Mouse (Mus musculus) intestine, embryonic 16.5 days (tissue): ENCODE results near the gene Gng4. TPM values are rescaled to one million over a fixed set of nuclear protein-coding genes. Genes with fewer than 3 reads are reported as not detected.
A peak's percentile ranks its signal among the peaks of the same experiment; 100 is the strongest.
"Not testable (repeated sequence)": the region's sequence is repeated elsewhere in the genome, so short reads cannot be mapped to it uniquely, and the experiment has no call there.

Source experiments
- ATAC-seq: fragments of 200-750 bp; cut with Nextera tagmentation; 2 replicates; pipeline ENCODE4 v1.8.0; 2017; ENCODE audit warnings: moderate TSS enrichment, moderate library complexity
- H3K27ac ChIP-seq: fragments of 300-500 bp; sonication (generic); 2 replicates; pipeline ENCODE4 v1.5.1; 2014; ENCODE audit warnings: mild to moderate bottlenecking, low read length
- H3K27me3 ChIP-seq: fragments of 300-500 bp; sonication (generic); replicated peaks from 2 replicates; pipeline ENCODE4 v1.6.1; 2014; ENCODE audit warnings: low read length, control low read depth, mixed read lengths; ENCODE audit not compliant: control insufficient read depth, insufficient read depth
- H3K36me3 ChIP-seq: fragments of 300-500 bp; sonication (generic); 2 replicates; pipeline ENCODE4 v1.6.1; 2014; ENCODE audit warnings: low read length, control low read depth; ENCODE audit not compliant: control insufficient read depth, insufficient read depth
- H3K4me1 ChIP-seq: fragments of 300-500 bp; sonication (generic); 2 replicates; pipeline ENCODE4 v1.6.1; 2014; ENCODE audit warnings: low read length, control low read depth, mixed read lengths; ENCODE audit not compliant: control insufficient read depth, insufficient read depth
- H3K4me2 ChIP-seq: fragments of 300-500 bp; sonication (generic); 2 replicates; pipeline ENCODE4 v1.6.1; 2014; ENCODE audit warnings: low read depth, low read length, control low read depth
- H3K4me3 ChIP-seq: fragments of 300-500 bp; sonication (generic); 2 replicates; pipeline ENCODE4 v1.5.1; 2014; ENCODE audit warnings: mild to moderate bottlenecking, low read length
- H3K9ac ChIP-seq: fragments of 300-500 bp; sonication (generic); 2 replicates; pipeline ENCODE4 v1.6.1; 2014; ENCODE audit warnings: low read depth, low read length
- H3K9me3 ChIP-seq: fragments of 300-500 bp; sonication (generic); 2 replicates; pipeline ENCODE4 v1.6.1; 2016; ENCODE audit warnings: low read length, control low read depth; ENCODE audit not compliant: control insufficient read depth
- WGBS: fragments of 180-500 bp; shearing (Covaris S2); extraction: QIAGEN DNeasy Blood & Tissue Kit; methylation state at CpG from one replicate; pipeline ENCODE4 v1.1.7; 2014; 5-methylcytosine and 5-hydroxymethylcytosine counted together
- polyA plus RNA-seq: library from polyadenylated mRNA; unstranded; fragments of >200 nt; fragmentation: Nextera tagmentation; extraction: Ambion mirVana; gene quantifications from 2 replicates; pipeline ENCODE4 v1.2.1, GENCODE M21; 2015

The Gng4 gene
- polyA plus RNA-seq, 1 experiment from 2014 or later: 2.1 TPM

DNA sequence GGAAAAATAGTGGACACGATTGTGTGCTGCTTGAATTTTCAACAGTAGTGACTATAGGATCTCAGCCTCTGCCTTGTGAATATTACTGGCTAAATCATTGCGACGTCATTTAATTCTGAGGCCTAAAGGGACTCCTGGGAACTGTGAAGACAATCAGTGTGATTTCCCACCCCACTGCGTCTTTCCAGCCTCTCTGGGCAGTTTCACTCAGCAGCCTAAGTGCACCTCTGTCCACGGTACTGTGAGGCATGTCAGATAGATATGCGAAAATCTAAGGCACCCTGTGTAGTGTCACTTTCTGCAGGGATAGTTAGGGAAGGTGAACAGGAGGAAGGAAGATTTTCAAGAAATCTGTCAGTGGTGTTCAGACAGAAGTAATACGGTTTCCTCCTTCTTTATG lies 563 bp upstream of the Gng4 start:
- peaks cover 38% of the 10 kb centered on the region for H3K27me3 ChIP-seq
- peaks cover 11% of the 10 kb centered on the region for H3K4me1 ChIP-seq
- H3K27ac ChIP-seq: no peak overlapping the region
- no peaks in the 10 kb centered on the region for H3K36me3 ChIP-seq
- H3K4me3 ChIP-seq: no peak overlapping the region; the same call in 1 of the 2 replicates
- H3K9me3 ChIP-seq: no peaks in the 10 kb centered on the region
- no peak for ATAC-seq
- no peak overlapping the region for H3K4me2 ChIP-seq
- 43% methylated on average over 7 of the region's 7 CpGs for WGBS
- H3K9ac ChIP-seq: no peak overlapping the region

DNA sequence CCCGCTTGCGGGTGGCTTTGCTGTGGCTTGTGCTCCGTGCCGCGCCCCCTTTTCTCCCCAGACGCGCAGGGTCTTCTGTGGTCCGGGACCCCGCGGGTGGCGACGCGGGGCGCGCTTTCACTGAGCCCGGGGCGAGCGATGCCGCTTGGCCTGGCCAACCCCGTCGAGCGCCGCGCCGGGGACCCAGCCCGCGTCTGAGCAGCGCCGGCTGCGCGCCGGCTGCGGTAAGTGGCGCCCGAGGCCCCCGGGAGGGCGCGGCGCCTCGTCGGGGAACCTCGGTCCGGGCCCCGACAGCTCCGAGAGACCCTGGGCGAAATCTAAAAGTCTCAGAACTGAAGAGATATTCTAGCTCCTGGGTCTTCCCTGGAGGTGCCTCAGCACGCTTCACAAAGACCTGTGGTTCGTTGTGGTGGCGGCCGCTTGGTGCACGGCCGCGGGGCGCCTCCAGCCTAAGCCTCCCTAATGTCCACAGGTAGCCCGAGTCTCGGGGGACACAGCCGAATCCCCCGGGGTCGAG lies 619 bp downstream of the Gng4 start:
- WGBS: under 1% methylated on average over 59 of the region's 59 CpGs

DNA sequence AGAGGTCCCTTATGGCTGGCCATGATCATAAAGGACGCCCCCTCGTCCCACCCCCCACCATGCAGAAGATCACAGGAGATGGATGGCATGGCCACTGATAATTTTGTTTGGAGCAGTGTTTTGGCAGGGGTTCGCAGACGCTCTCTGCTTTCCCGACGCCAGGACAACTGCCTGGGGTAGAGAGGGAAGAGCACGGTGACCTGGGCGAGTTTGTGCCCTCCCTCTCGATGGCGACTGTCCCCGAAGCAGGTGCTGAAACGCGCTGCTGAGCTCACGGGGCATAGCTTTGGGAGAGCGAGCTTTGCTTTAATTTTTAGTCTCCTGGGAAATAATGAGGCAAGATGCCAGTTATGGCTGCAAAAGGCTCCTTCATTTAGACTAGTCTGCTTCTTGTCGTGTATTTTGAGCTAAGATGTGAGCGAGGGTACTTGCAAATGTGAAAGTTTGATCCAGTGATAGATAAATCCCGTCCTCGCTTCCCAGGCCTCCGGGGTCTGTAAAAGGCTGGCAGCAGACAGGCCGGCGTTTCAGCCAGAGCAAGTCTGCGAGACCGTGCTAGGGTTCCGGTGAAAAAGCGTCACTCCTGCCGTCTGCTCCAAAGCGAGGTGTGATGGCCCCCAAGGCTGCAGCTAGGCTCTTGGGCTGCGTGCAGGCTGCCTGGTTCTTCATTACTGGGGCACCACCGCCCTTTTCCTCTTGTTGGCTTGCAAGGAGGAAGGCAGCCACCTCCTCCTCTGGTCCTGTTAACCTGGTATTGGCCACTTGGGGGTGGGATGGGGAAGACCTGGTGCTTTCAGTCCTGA lies 1.3 kb downstream of the Gng4 start:
- WGBS: 1% methylated on average over 30 of the region's 30 CpGs
- Histone ChIP-seq H3K9me3 (no peaks in the 10 kb centered on the region), H3K36me3 (no peaks in the 10 kb centered on the region), H3K27me3 (peaks cover 38% of the 10 kb centered on the region), H3K4me1 (peaks cover 11% of the 10 kb centered on the region), H3K4me2 (peak overlapping the region; percentile 90), H3K4me3 (peak overlapping the region; percentile 63), H3K9ac (0 out of 2 replicates have a peak overlapping the region, but pooled peaks have one; percentile 56), H3K27ac (no peak overlapping the region)
- peak; percentile 72 for ATAC-seq

More for the DNA sequence above, 619 bp downstream of the Gng4 start:
- Histone ChIP-seq H3K9ac (peak overlapping the region; percentile 56), H3K4me2 (peak overlapping the region; percentile 90), H3K4me1 (peaks cover 11% of the 10 kb centered on the region), H3K9me3 (no peaks in the 10 kb centered on the region), H3K4me3 (peak overlapping the region; percentile 63), H3K27me3 (peaks cover 38% of the 10 kb centered on the region), H3K36me3 (no peaks in the 10 kb centered on the region), H3K27ac (no peak overlapping the region)
- peak; percentile 69 for ATAC-seq

DNA sequence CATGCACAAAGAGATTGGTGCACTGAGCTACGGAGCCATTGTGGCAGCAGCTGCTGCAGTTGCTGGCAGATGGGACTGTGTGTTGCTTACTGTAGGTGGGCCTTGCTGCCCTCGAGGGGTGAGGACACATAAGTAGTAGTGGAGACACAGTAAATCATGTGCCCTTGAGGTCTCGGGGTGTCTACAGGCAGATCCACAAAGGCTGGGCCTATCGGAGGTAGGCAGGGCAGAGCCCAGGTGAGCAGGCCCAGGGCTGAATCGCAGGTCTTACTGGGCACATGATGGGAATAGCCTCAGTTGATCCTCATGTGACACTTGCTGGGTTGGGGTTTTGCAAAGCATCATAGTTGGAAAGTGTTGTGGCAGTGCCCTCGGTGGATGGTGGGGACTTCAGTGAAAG lies 3.1 kb downstream of the Gng4 start:
- ATAC-seq: no peak
- H3K4me1 ChIP-seq: peaks cover 11% of the 10 kb centered on the region
- WGBS: 84% methylated on average over 6 of the region's 6 CpGs

DNA sequence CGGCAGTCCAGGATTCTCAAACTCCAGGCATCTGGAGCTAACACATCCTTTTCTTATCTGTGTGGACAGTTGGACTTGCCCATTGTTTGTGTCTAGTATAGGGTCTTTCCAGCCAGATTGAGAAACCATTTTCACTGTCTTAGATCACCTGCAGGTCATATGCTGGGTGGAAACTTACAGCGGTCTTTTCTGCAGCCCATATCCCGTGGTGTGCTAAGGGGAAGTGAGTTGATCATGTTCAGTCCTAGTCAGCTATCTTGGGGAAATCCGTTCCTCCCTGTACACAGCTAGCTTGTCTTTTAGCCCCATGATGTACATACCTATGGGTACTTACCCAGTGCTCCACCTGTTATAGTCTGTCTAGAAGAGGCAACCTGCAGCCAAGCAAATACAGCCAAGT lies 4.2 kb downstream of the Gng4 start:
- Histone ChIP-seq H3K9ac (no peak overlapping the region), H3K4me1 (peaks cover 11% of the 10 kb centered on the region), H3K27ac (no peak overlapping the region), H3K36me3 (no peaks in the 10 kb centered on the region), H3K9me3 (no peaks in the 10 kb centered on the region), H3K4me3 (no peak overlapping the region), H3K27me3 (peaks cover 33% of the 10 kb centered on the region), H3K4me2 (no peak overlapping the region)
- WGBS: 91% methylated on average over 4 of the region's 4 CpGs
- ATAC-seq: no peak

More for the DNA sequence above, 3.1 kb downstream of the Gng4 start:
- H3K9me3 ChIP-seq: no peaks in the 10 kb centered on the region
- H3K4me2 ChIP-seq: no peak overlapping the region
- H3K36me3 ChIP-seq: no peaks in the 10 kb centered on the region
- H3K4me3 ChIP-seq: no peak overlapping the region
- peaks cover 38% of the 10 kb centered on the region for H3K27me3 ChIP-seq
- H3K9ac ChIP-seq: no peak overlapping the region
- no peak overlapping the region for H3K27ac ChIP-seq

DNA sequence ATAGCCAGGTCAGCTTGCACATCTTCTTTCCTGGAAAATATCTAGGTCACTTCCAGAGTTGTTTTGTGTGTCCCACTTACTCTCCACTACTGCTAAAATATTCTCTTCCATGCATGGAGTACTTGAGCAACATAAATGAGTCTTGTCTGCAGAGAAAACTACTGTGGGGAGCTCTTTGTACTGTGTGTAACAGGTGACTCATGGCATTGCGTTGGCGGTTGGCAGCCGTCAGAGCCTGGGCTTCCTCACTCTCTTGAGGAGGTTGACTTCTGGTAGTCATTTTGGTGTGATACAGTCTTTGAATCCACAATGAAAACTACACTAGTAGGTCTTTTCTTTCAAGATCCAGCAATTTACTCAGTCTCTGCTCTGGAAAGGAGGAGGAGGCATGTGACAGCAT lies 8.1 kb downstream of the Gng4 start:
- H3K4me1 ChIP-seq: no peaks in the 10 kb centered on the region
- WGBS: 91% methylated on average over 3 of the region's 3 CpGs

DNA sequence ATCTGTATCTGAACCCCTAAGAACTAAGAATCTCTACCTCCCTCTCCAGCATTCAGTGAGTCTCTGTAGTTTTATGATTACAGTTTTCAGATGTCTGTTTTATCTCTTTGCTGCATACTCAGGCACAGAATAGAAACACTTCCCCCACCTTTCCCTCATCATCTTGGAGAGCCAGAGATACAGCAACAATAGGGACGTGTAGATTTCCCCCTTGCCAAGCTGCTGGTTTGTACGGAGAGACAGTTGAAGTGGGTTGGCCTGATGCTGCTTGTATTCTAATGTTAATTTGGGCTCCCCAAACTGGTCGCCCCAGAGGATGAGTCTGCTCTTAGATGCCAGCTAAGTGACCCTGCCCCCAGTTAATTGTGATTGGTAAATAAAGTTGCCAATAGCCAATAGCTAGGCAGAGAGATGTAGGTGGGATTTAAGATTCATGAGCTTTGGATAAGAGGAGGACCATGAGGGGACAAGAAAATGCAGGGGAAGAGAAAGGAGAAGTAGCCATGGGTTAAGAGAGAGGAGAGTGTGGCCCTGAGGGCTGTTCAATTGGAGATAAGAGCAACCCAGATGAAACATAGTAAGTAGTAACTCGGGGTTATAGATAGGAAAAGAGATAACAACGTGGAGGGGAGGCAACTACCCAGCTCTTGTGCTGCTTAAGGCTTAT lies 11.4 kb downstream of the Gng4 start:
- H3K9ac ChIP-seq: no peak overlapping the region
- H3K4me3 ChIP-seq: no peak overlapping the region
- ATAC-seq: no peak
- no peak overlapping the region for H3K4me2 ChIP-seq
- no peaks in the 10 kb centered on the region for H3K36me3 ChIP-seq
- H3K27me3 ChIP-seq: no peaks in the 10 kb centered on the region
- H3K27ac ChIP-seq: no peak overlapping the region
- H3K4me1 ChIP-seq: no peaks in the 10 kb centered on the region
- no peaks in the 10 kb centered on the region for H3K9me3 ChIP-seq
- 28% methylated on average over 5 of the region's 5 CpGs for WGBS

More for the DNA sequence above, 8.1 kb downstream of the Gng4 start:
- Histone ChIP-seq H3K4me3 (no peak overlapping the region), H3K27me3 (peaks cover 3% of the 10 kb centered on the region; the same call in 1 of the 2 replicates), H3K4me2 (no peak overlapping the region), H3K9ac (no peak overlapping the region), H3K9me3 (no peaks in the 10 kb centered on the region), H3K27ac (no peak overlapping the region), H3K36me3 (no peaks in the 10 kb centered on the region)
- no peak for ATAC-seq

DNA sequence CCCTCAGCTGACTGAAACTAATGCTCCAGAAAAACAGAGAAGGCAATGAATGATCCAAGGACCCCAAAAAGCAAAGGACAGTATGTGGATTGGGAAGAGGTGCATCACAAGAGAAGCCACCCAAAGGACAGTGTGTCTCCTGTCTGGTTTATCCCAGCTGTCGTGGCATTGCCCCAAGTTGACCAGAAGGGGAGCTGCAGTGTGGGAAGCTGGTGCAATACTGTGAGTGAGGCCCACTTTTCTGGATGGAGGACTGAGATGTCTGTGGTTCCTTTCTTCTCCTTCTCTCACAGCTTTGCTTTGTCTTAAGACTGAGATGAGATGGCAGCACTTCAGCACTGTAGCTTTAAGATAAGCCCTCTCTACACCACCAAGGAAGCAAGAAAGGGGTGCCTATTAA lies 12.2 kb downstream of the Gng4 start:
- H3K4me3 ChIP-seq: no peak overlapping the region
- no peaks in the 10 kb centered on the region for H3K9me3 ChIP-seq
- H3K4me2 ChIP-seq: no peak overlapping the region
- no peak for ATAC-seq
- no peaks in the 10 kb centered on the region for H3K4me1 ChIP-seq
- no peaks in the 10 kb centered on the region for H3K27me3 ChIP-seq
- H3K9ac ChIP-seq: no peak overlapping the region
- no peak overlapping the region for H3K27ac ChIP-seq
- 82% methylated on average over 1 of the region's 1 CpGs for WGBS
- no peaks in the 10 kb centered on the region for H3K36me3 ChIP-seq

DNA sequence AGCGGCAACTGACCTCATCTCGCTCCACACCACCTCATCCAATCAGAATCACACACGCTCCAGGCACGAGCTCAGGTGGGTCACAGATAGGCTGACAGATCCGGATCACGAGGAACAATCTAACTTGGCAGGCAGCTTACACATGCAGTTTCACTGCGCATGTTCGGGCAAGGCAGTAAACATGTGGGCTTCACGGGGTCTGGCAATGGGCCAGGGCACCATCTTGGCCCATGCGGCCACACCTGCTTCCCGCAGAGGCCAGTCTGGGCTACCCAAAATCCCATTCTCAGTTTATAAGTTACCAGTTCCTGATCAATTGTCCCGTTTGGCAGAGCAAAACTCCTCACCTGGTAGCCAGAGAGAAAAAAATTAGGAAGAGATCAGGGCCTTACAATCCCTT lies 14.0 kb downstream of the Gng4 start:
- not testable (repeated sequence) for H3K4me3 ChIP-seq, H3K27ac ChIP-seq, H3K27me3 ChIP-seq, H3K9ac ChIP-seq, H3K4me1 ChIP-seq, H3K9me3 ChIP-seq, ATAC-seq, H3K4me2 ChIP-seq, H3K36me3 ChIP-seq
- whole genome bisulfite sequencing: 87% methylated on average over 12 of the region's 12 CpGs
